Mouse (Mus musculus) right cerebral cortex, adult 2 months (tissue): ENCODE results near the gene Mepe.

Experiments used
- DNase-seq, 2 experiments: peaks; one replicate each; pipeline ENCODE4 v3.0.0; 2021 to 2022; ENCODE audit warnings: low spot score in 2 of 2

Mepe gene

GRCm38 (mm10) chr5:104351874-104352273 is 26.7 kb downstream of the Mepe start:
- no peak for DNase-seq

GRCm38 (mm10) chr5:104357575-104357974 is 32.4 kb downstream of the Mepe start:
- DNase-seq = no peak

- DNase-seq = peak; percentile 39 to 53
Observed at GRCm38 (mm10) chr5:104358592-104358991, 33.5 kb downstream of the Mepe start.

GRCm38 (mm10) chr5:104359257-104359656 is 34.1 kb downstream of the Mepe start:
- peak in 1 of 2 experiments; percentile 19 for DNase-seq

GRCm38 (mm10) chr5:104370580-104370979 is 45.5 kb downstream of the Mepe start:
- no peak for DNase-seq

- DNase-seq = no peak
Observed at GRCm38 (mm10) chr5:104371284-104371683, 46.2 kb downstream of the Mepe start.

GRCm38 (mm10) chr5:104373648-104374307 is 48.6 kb downstream of the Mepe start:
- no peak for DNase-seq

- DNase-seq = no peak
Observed at GRCm38 (mm10) chr5:104374308-104374660, 49.2 kb downstream of the Mepe start.

GRCm38 (mm10) chr5:104375132-104375531 is 50.0 kb downstream of the Mepe start:
- DNase-seq = no peak

- no peak for DNase-seq
Observed at GRCm38 (mm10) chr5:104376890-104377289, 51.8 kb downstream of the Mepe start.

GRCm38 (mm10) chr5:104380574-104380973 is 55.4 kb downstream of the Mepe start:
- no peak for DNase-seq

GRCm38 (mm10) chr5:104381671-104382070 is 56.5 kb downstream of the Mepe start:
- DNase-seq = no peak

GRCm38 (mm10) chr5:104384540-104384939 is 59.4 kb downstream of the Mepe start:
- no peak for DNase-seq

GRCm38 (mm10) chr5:104385521-104385920 is 60.4 kb downstream of the Mepe start:
- no peak for DNase-seq

GRCm38 (mm10) chr5:104386908-104387307 is 61.8 kb downstream of the Mepe start:
- DNase-seq = no peak
